Mouse (Mus musculus): ENCODE measurements around the gene Cask. TPM values are rescaled to one million over a fixed set of nuclear protein-coding genes. Genes with fewer than 3 reads are reported as not detected.

Gene Cask
- total and polyA plus RNA-seq, 3 experiments, result 9.4 to 13.3 TPM; not detected in 1

DNA sequence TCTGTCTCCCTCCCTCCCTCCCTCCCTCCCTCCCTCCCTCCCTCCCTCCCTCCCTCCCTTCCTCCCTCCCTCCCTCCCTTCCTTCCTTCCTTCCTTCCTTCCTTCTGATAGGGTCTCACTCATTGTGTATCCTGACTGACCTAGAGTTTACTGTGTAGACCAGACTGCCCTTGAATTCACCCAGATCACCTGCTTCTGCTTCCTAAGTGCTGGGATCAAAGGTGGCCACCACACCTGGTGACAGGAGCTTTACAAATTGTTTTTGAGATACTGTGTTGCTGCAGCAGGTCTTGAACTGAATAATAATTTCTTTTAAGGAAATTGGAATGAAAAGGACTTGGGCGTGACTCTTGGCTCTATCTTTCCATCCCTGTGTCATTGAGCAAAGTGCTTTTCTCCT lies 33.2 kb upstream of the Cask start:
- Histone ChIP-seq H3K4me3 (ENCODE audit: control insufficient read depth in 1 of 2, insufficient read depth in 1 of 2, low read depth in 2 of 2, low read length in 2 of 2) (no peak overlapping the region), H3K4me1 (ENCODE audit: control insufficient read depth in 1 of 2, insufficient read depth in 2 of 2, low read length in 2 of 2) (no peaks in the 10 kb centered on the region), H3K36me3 (ENCODE audit: control insufficient read depth in 1 of 2, insufficient read depth in 2 of 2, low read length in 2 of 2) (no peaks in the 10 kb centered on the region), H3K27ac (ENCODE audit: control insufficient read depth, low read depth, low read length) (no peak overlapping the region), H3K9ac (ENCODE audit: control insufficient read depth, low read depth, low read length, poor library complexity, severe bottlenecking) (no peak overlapping the region), H3K79me2 (ENCODE audit: control insufficient read depth, insufficient read depth, low read length, poor library complexity) (no peaks in the 10 kb centered on the region), H3K27me3 (ENCODE audit: control insufficient read depth in 1 of 2, insufficient read depth in 2 of 2, low read length in 2 of 2) (no peaks in the 10 kb centered on the region), H3K9me3 (replicated peaks; ENCODE audit: insufficient read depth, low read length) (no peaks in the 10 kb centered on the region)
- no peak for TF ChIP-seq USF1 (IDR thresholded peaks at IDR 0.05; ENCODE audit: low read depth, low read length)
- no peak for TF ChIP-seq TCF12 (IDR thresholded peaks at IDR 0.05; ENCODE audit: low read depth, low read length)
- TF ChIP-seq GABPA (IDR thresholded peaks at IDR 0.05; ENCODE audit: low read depth, low read length), result no peak
- TF ChIP-seq KAT2A (conservative IDR thresholded peaks at IDR 0.05; ENCODE audit: low read depth, low read length), result no peak
- no peak for TF ChIP-seq POLR2AphosphoS5 (IDR thresholded peaks at IDR 0.05; ENCODE audit: borderline replicate concordance, low read depth, low read length)
- no peak for TF ChIP-seq MAX (IDR thresholded peaks at IDR 0.05; ENCODE audit: low read length)
- no peak for TF ChIP-seq MAZ (IDR thresholded peaks at IDR 0.05; ENCODE audit: low read depth, low read length)
- TF ChIP-seq GATA1 (IDR thresholded peaks at IDR 0.05; ENCODE audit: low read depth, low read length), result no peak
- no peak for TF ChIP-seq ETS1 (IDR thresholded peaks at IDR 0.05; ENCODE audit: low read depth, low read length)
- no peak for TF ChIP-seq USF2 (IDR thresholded peaks at IDR 0.05; ENCODE audit: borderline replicate concordance in 1 of 2, insufficient read depth in 1 of 2, low read depth in 1 of 2, low read length in 2 of 2)
- no peak for DNase-seq (ENCODE audit: low read depth, low spot score)

DNA sequence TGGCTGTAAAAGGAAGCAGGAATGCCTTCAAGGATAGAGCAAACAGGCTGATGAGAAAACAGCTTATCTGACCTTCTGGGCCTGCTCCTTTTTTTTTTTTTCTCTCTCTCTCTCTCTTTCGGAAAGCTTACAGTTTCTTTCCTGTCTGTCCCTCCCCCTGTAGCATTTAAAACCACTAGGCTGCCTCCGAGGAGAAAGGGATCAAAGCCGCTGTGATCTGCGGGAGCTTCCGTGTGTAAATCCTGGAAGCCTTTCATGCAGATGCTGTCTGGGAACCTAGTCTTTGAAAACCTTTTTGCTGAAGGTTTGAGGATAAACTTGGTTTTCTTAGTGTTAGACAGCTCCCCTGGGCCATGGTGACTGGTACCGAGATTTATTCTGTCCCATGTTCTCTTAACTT lies 30.8 kb upstream of the Cask start:
- Histone ChIP-seq H3K27ac (ENCODE audit: control insufficient read depth, low read depth, low read length) (no peak overlapping the region), H3K79me2 (ENCODE audit: control insufficient read depth, insufficient read depth, low read length, poor library complexity) (no peaks in the 10 kb centered on the region), H3K4me3 (ENCODE audit: control insufficient read depth in 1 of 2, insufficient read depth in 1 of 2, low read depth in 2 of 2, low read length in 2 of 2) (no peak overlapping the region), H3K36me3 (ENCODE audit: control insufficient read depth in 1 of 2, insufficient read depth in 2 of 2, low read length in 2 of 2) (no peaks in the 10 kb centered on the region), H3K9me3 (replicated peaks; ENCODE audit: insufficient read depth, low read length) (no peaks in the 10 kb centered on the region), H3K4me1 (ENCODE audit: control insufficient read depth in 1 of 2, insufficient read depth in 2 of 2, low read length in 2 of 2) (no peaks in the 10 kb centered on the region), H3K27me3 (ENCODE audit: control insufficient read depth in 1 of 2, insufficient read depth in 2 of 2, low read length in 2 of 2) (no peaks in the 10 kb centered on the region), H3K9ac (ENCODE audit: control insufficient read depth, low read depth, low read length, poor library complexity, severe bottlenecking) (no peak overlapping the region)
- no peak for TF ChIP-seq ELF1 (IDR thresholded peaks at IDR 0.05; ENCODE audit: low read depth, low read length)
- no peak for TF ChIP-seq JUND (IDR thresholded peaks at IDR 0.05; ENCODE audit: low read depth, low read length)
- TF ChIP-seq MYB (IDR thresholded peaks at IDR 0.05; ENCODE audit: low read depth, low read length), result no peak
- no peak for DNase-seq (ENCODE audit: low read depth, low spot score)

DNA sequence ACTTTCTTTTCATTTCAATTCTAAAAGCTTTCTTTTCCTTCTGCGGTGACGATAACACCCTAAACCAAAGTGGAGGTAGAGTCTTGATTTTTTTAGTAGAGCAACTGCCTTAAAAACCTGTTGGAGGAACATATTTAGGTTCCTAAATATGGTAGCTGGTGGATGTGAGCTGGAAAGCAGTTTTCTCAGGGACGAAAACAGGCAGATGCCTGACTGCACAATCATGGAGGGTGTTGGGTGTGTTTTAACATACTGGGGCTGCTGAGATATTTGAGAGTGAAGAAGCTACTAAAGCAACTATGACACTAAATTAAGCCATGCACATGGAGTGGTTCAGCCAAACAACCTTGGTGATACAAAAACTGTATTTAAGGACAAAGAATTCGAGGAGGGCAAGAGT lies 9.0 kb upstream of the Cask start:
- TF ChIP-seq POLR2AphosphoS2 (IDR thresholded peaks at IDR 0.05; ENCODE audit: low read length) (no peak), USF1 (IDR thresholded peaks at IDR 0.05; ENCODE audit: low read depth, low read length) (no peak), JUND (IDR thresholded peaks at IDR 0.05; ENCODE audit: low read depth, low read length) (no peak), POLR2AphosphoS5 (IDR thresholded peaks at IDR 0.05; ENCODE audit: borderline replicate concordance, low read depth, low read length) (no peak), MEF2A (IDR thresholded peaks at IDR 0.05; ENCODE audit: extremely low read depth, insufficient replicate concordance, low read depth, low read length, poor library complexity, severe bottlenecking) (no peak), POLR2A (IDR thresholded peaks at IDR 0.05; ENCODE audit: control insufficient read depth in 1 of 2, insufficient read depth in 1 of 2, low read depth in 1 of 2, low read length in 2 of 2, poor library complexity in 1 of 2) (no peak), MAFK (IDR thresholded peaks at IDR 0.05; ENCODE audit: borderline replicate concordance, low read depth, low read length) (no peak), ZMIZ1 (IDR thresholded peaks at IDR 0.05; ENCODE audit: low read depth, low read length) (no peak), TBP (IDR thresholded peaks at IDR 0.05; ENCODE audit: low read depth, low read length) (no peak)
- no peaks in the 10 kb centered on the region for H3K4me1 ChIP-seq (ENCODE audit: control insufficient read depth in 1 of 2, insufficient read depth in 2 of 2, low read length in 2 of 2)
- H3K36me3 ChIP-seq (ENCODE audit: control insufficient read depth in 1 of 2, insufficient read depth in 2 of 2, low read length in 2 of 2), result no peaks in the 10 kb centered on the region
- no peak overlapping the region for H3K4me3 ChIP-seq (ENCODE audit: control insufficient read depth in 1 of 2, insufficient read depth in 1 of 2, low read depth in 2 of 2, low read length in 2 of 2)
- H3K27ac ChIP-seq (ENCODE audit: control insufficient read depth, low read depth, low read length), result no peak overlapping the region
- H3K9me3 ChIP-seq (replicated peaks; ENCODE audit: insufficient read depth, low read length), result no peaks in the 10 kb centered on the region
- DNase-seq (ENCODE audit: low read depth, low spot score), result no peak
- H3K27me3 ChIP-seq (ENCODE audit: control insufficient read depth in 1 of 2, insufficient read depth in 2 of 2, low read length in 2 of 2), result no peaks in the 10 kb centered on the region; a peak in 1 of 4 replicates
- H3K79me2 ChIP-seq (ENCODE audit: control insufficient read depth, insufficient read depth, low read length, poor library complexity), result no peaks in the 10 kb centered on the region
- H3K9ac ChIP-seq (ENCODE audit: control insufficient read depth, low read depth, low read length, poor library complexity, severe bottlenecking), result no peak overlapping the region
